ENCODE assay signal across 8 mouse cellular contexts in genomic region chr16:20213591-20214226, GRCm38 (mm10). TPM values are rescaled to one million over a fixed set of nuclear protein-coding genes. Genes with fewer than 3 reads are reported as not detected.
A peak's percentile ranks its signal among the peaks of the same experiment; 100 is the strongest.
DNase-seq lines count a peak whose midpoint lies in the region; ATAC-seq lines count a peak whose summit lies in the region.

No protein-coding gene starts in this region.

- H3K36me3 ChIP-seq in forebrain, embryonic 16.5 days (ENCODE audit: control insufficient read depth, insufficient read depth): peaks cover 41% of the 10 kb centered on the region
- peaks cover 83% of the 10 kb centered on the region for H3K36me3 ChIP-seq in forebrain, embryonic 12.5 days (replicated peaks)
- peaks cover 87% of the 10 kb centered on the region for H3K36me3 ChIP-seq in neural tube, embryonic 13.5 days

- H3K9ac ChIP-seq in forebrain, embryonic 16.5 days (replicated peaks; ENCODE audit: low read depth, low read length): no peak overlapping the region
- no peak overlapping the region for H3K9ac ChIP-seq in forebrain, embryonic 12.5 days
- H3K9ac ChIP-seq in neural tube, embryonic 13.5 days: no peak overlapping the region

- H3K27ac ChIP-seq in forebrain, embryonic 16.5 days (ENCODE audit: low read length): no peak overlapping the region
- H3K27ac ChIP-seq in forebrain, embryonic 12.5 days: no peak overlapping the region
- no peak overlapping the region for H3K27ac ChIP-seq in neural tube, embryonic 13.5 days (replicated peaks)

- no peak for DNase-seq in neural tube, embryonic 10.5 days (ENCODE audit: extremely low spot score, low spot score)
- peak; percentile 60 for DNase-seq in c-Kit-positive CD71-negative TER-119-negative erythroid progenitor cells, embryonic 14.5 days (ENCODE audit: low read depth)
- peak; percentile 41 to 73 for DNase-seq in kidney, postnatal 36 days

- no peak overlapping the region for H3K4me2 ChIP-seq in forebrain, embryonic 16.5 days (ENCODE audit: low read length)
- H3K4me2 ChIP-seq in forebrain, embryonic 12.5 days: no peak overlapping the region
- no peak overlapping the region for H3K4me2 ChIP-seq in neural tube, embryonic 13.5 days

- WGBS in forebrain, embryonic 16.5 days: 86% methylated on average over 3 of the region's 3 CpGs
- 88% methylated on average over 3 of the region's 3 CpGs for WGBS in forebrain, embryonic 12.5 days
- 87% methylated on average over 3 of the region's 3 CpGs for WGBS in neural tube, embryonic 13.5 days

- ATAC-seq in forebrain, embryonic 16.5 days: peak; percentile 45; the same call in 1 of the 2 replicates
- no peak for ATAC-seq in forebrain, embryonic 12.5 days (ENCODE audit: low FRiP score)
- peak; percentile 36; the same call in 1 of the 2 replicates for ATAC-seq in neural tube, embryonic 13.5 days (ENCODE audit: low read depth)
- 0 out of 2 replicates have a peak, but pooled peaks have one; percentile 60 for ATAC-seq in erythroid progenitor cell, adult 5-6 weeks (replicated peaks; ENCODE audit: low FRiP score, poor library complexity, severe bottlenecking)
- peak; percentile 39; the same call in 1 of the 2 replicates for ATAC-seq in neutrophil, adult 5-6 weeks (ENCODE audit: extremely low read depth, insufficient number of reproducible peaks, low FRiP score, poor library complexity, severe bottlenecking)

- H3K4me3 ChIP-seq in forebrain, embryonic 16.5 days (replicated peaks; ENCODE audit: low read length): no peak overlapping the region
- no peak overlapping the region for H3K4me3 ChIP-seq in forebrain, embryonic 12.5 days (replicated peaks)
- no peak overlapping the region for H3K4me3 ChIP-seq in neural tube, embryonic 13.5 days

- no peaks in the 10 kb centered on the region for H3K4me1 ChIP-seq in forebrain, embryonic 16.5 days (replicated peaks; ENCODE audit: control insufficient read depth, insufficient read depth, low read length)
- H3K4me1 ChIP-seq in forebrain, embryonic 12.5 days: no peaks in the 10 kb centered on the region
- no peaks in the 10 kb centered on the region for H3K4me1 ChIP-seq in neural tube, embryonic 13.5 days (replicated peaks)

- no peaks in the 10 kb centered on the region for H3K9me3 ChIP-seq in forebrain, embryonic 16.5 days (ENCODE audit: control insufficient read depth, low read length)
- H3K9me3 ChIP-seq in forebrain, embryonic 12.5 days: no peaks in the 10 kb centered on the region
- H3K9me3 ChIP-seq in neural tube, embryonic 13.5 days: no peaks in the 10 kb centered on the region

- no peaks in the 10 kb centered on the region for H3K27me3 ChIP-seq in forebrain, embryonic 16.5 days (replicated peaks; ENCODE audit: control insufficient read depth, insufficient read depth, low read length)
- no peaks in the 10 kb centered on the region for H3K27me3 ChIP-seq in forebrain, embryonic 12.5 days
- H3K27me3 ChIP-seq in neural tube, embryonic 13.5 days: no peaks in the 10 kb centered on the region

RNA-seq across cellular contexts. Expression of gene Map6d1, which starts 27.4 kb away (rescaled TPM):
- polyA plus RNA-seq in forebrain, embryonic 16.5 days (2015; fragmentation: Nextera tagmentation; extraction: Ambion mirVana): 2.8 and 4.3 TPM in 2 replicates
- polyA plus RNA-seq in forebrain, embryonic 12.5 days (2016; fragmentation: Nextera tagmentation; extraction: Ambion mirVana): 1.4 and 1.8 TPM in 2 replicates
- 3.9 and 4.4 TPM in 2 replicates for polyA plus RNA-seq in neural tube, embryonic 13.5 days (2015; fragmentation: Nextera tagmentation; extraction: Ambion mirVana)
- total RNA-seq in erythroid progenitor cell, adult 5-6 weeks (2015; ENCODE audit: low replicate concordance): not detected in 2 replicates
- total RNA-seq in erythroid progenitor cell, adult 5-6 weeks (2017; ENCODE audit: low replicate concordance): not detected in 2 replicates
- total RNA-seq in neutrophil, adult 5-6 weeks (2017): not detected in 2 replicates
